Mouse (Mus musculus) MEL (cell line): ENCODE results near the gene Shroom4. TPM values are rescaled to one million over a fixed set of nuclear protein-coding genes. Genes with fewer than 3 reads are reported as not detected.

Experiments
- DNase-seq: peaks from one replicate; pipeline ENCODE4 v3.0.0; 2011; ENCODE audit warnings: low read depth, low spot score
- H3K27ac ChIP-seq: 2 replicates; pipeline ENCODE4 v1.5.1; 2012; ENCODE audit warnings: low read depth, mild to moderate bottlenecking, control low read depth, low read length, moderate library complexity; ENCODE audit not compliant: control insufficient read depth
- H3K27me3 ChIP-seq, 2 experiments: fragments of 150-350 bp in 1 of 2; sonication (generic) in 1 of 2; 2 replicates each; pipeline ENCODE4 v1.6.1; 2012; ENCODE audit warnings: low read length in 2 of 2, mild to moderate bottlenecking in 2 of 2, improper control_type of control experiment in 1 of 2, moderate library complexity in 1 of 2; ENCODE audit not compliant: insufficient read depth in 2 of 2, control insufficient read depth in 1 of 2
- H3K36me3 ChIP-seq, 2 experiments: 2 replicates each; pipeline ENCODE4 v1.6.1; 2012 to 2014; ENCODE audit warnings: low read length in 2 of 2, improper control_type of control experiment in 1 of 2, inconsistent platforms in 1 of 2, mild to moderate bottlenecking in 1 of 2; ENCODE audit not compliant: insufficient read depth in 2 of 2, control insufficient read depth in 1 of 2
- H3K4me1 ChIP-seq, 2 experiments: fragments of 150-350 bp in 1 of 2; sonication (generic) in 1 of 2; 2 replicates each; pipeline ENCODE4 v1.6.1; 2012; ENCODE audit warnings: low read length in 2 of 2, improper control_type of control experiment in 1 of 2, mild to moderate bottlenecking in 1 of 2; ENCODE audit not compliant: insufficient read depth in 2 of 2, control insufficient read depth in 1 of 2
- H3K4me3 ChIP-seq, 2 experiments: fragments of 150-350 bp in 1 of 2; sonication (generic) in 1 of 2; 2 replicates each; pipeline ENCODE4 v1.5.1; 2012; ENCODE audit warnings: low read depth in 2 of 2, low read length in 2 of 2, mild to moderate bottlenecking in 2 of 2, moderate library complexity in 2 of 2, control low read depth in 1 of 2, improper control_type of control experiment in 1 of 2; ENCODE audit not compliant: control insufficient read depth in 1 of 2, insufficient read depth in 1 of 2
- H3K79me2 ChIP-seq: 2 replicates; pipeline ENCODE4 v1.6.1; 2012; ENCODE audit warnings: mild to moderate bottlenecking, low read length, moderate library complexity; ENCODE audit not compliant: control insufficient read depth, poor library complexity, insufficient read depth
- H3K9ac ChIP-seq: 2 replicates; pipeline ENCODE4 v1.6.1; 2012; ENCODE audit warnings: low read depth, mild to moderate bottlenecking, control low read depth, low read length, moderate library complexity; ENCODE audit not compliant: control insufficient read depth, poor library complexity, severe bottlenecking
- H3K9me3 ChIP-seq: fragments of 150-350 bp; sonication (generic); replicated peaks from 2 replicates; pipeline ENCODE4 v1.6.1; 2012; ENCODE audit warnings: mild to moderate bottlenecking, low read length, improper control_type of control experiment, moderate library complexity; ENCODE audit not compliant: insufficient read depth
- CTCF ChIP-seq, 3 experiments: IDR thresholded peaks in 2 of 3; conservative IDR thresholded peaks in 1 of 3; 2 replicates each; pipeline ENCODE4 v1.5.1; 2011 to 2012; ENCODE audit warnings: low read length in 3 of 3, low read depth in 2 of 3, mild to moderate bottlenecking in 2 of 3, improper control_type of control experiment in 1 of 3, inconsistent platforms in 1 of 3, mixed read lengths in 1 of 3, moderate library complexity in 1 of 3; ENCODE audit not compliant: control insufficient read depth in 1 of 3, insufficient read depth in 1 of 3, poor library complexity in 1 of 3, severe bottlenecking in 1 of 3
- ELF1 ChIP-seq: IDR thresholded peaks from 2 replicates; pipeline ENCODE4 v1.6.1; 2014; ENCODE audit warnings: low read depth, mild to moderate bottlenecking, inconsistent platforms, low read length, improper control_type of control experiment, moderate library complexity
- EP300 ChIP-seq, 2 experiments: IDR thresholded peaks; 2 replicates each; pipeline ENCODE4 v1.6.1; 2011; ENCODE audit warnings: improper control_type of control experiment in 2 of 2, low read length in 2 of 2, low read depth in 1 of 2, mild to moderate bottlenecking in 1 of 2
- GABPA ChIP-seq: IDR thresholded peaks from 2 replicates; pipeline ENCODE4 v1.6.1; 2012; ENCODE audit warnings: low read depth, mild to moderate bottlenecking, inconsistent platforms, low read length, improper control_type of control experiment, moderate library complexity
- GATA1 ChIP-seq: IDR thresholded peaks from 2 replicates; pipeline ENCODE4 v1.6.1; 2011; ENCODE audit warnings: low read depth, low read length, improper control_type of control experiment
- MAFK ChIP-seq: IDR thresholded peaks from 2 replicates; pipeline ENCODE4 v1.6.1; 2011; ENCODE audit warnings: low read depth, mild to moderate bottlenecking, low read length, improper control_type of control experiment, borderline replicate concordance
- MAX ChIP-seq: IDR thresholded peaks from 2 replicates; pipeline ENCODE4 v1.6.1; 2011; ENCODE audit warnings: low read length, improper control_type of control experiment
- MEF2A ChIP-seq: IDR thresholded peaks from 2 replicates; pipeline ENCODE4 v1.6.1; 2014; ENCODE audit warnings: low read depth, mild to moderate bottlenecking, inconsistent platforms, low read length, improper control_type of control experiment; ENCODE audit not compliant: poor library complexity, insufficient replicate concordance, severe bottlenecking; ENCODE audit errors: extremely low read depth
- MYB ChIP-seq: IDR thresholded peaks from 2 replicates; pipeline ENCODE4 v1.6.1; 2011; ENCODE audit warnings: mild to moderate bottlenecking, low read depth, low read length, improper control_type of control experiment
- MYC ChIP-seq: IDR thresholded peaks from 2 replicates; pipeline ENCODE4 v1.6.1; 2011; ENCODE audit warnings: low read depth, mild to moderate bottlenecking, low read length, improper control_type of control experiment, moderate library complexity
- POLR2AphosphoS2 ChIP-seq: IDR thresholded peaks from 2 replicates; pipeline ENCODE4 v1.6.1; 2011; ENCODE audit warnings: low read length, improper control_type of control experiment
- SIN3A ChIP-seq: IDR thresholded peaks from 2 replicates; pipeline ENCODE4 v1.6.1; 2012; ENCODE audit warnings: low read length, improper control_type of control experiment, inconsistent platforms
- TAL1 ChIP-seq: IDR thresholded peaks from 2 replicates; pipeline ENCODE4 v1.6.1; 2012; ENCODE audit warnings: mild to moderate bottlenecking, inconsistent platforms, low read length, moderate library complexity, mixed read lengths
- TBP ChIP-seq: IDR thresholded peaks from 2 replicates; pipeline ENCODE4 v1.8.0; 2011; ENCODE audit warnings: low read depth, low read length, improper control_type of control experiment
- UBTF ChIP-seq: IDR thresholded peaks from 2 replicates; pipeline ENCODE4 v1.6.1; 2012; ENCODE audit warnings: low read depth, mild to moderate bottlenecking, inconsistent platforms, low read length, improper control_type of control experiment, moderate library complexity, borderline replicate concordance; ENCODE audit not compliant: insufficient read depth
- USF1 ChIP-seq: IDR thresholded peaks from 2 replicates; pipeline ENCODE4 v1.6.1; 2014; ENCODE audit warnings: low read depth, mild to moderate bottlenecking, inconsistent platforms, low read length, improper control_type of control experiment, moderate library complexity
- ZMIZ1 ChIP-seq: IDR thresholded peaks from 2 replicates; pipeline ENCODE4 v1.6.1; 2012; ENCODE audit warnings: low read depth, mild to moderate bottlenecking, inconsistent platforms, low read length, improper control_type of control experiment, moderate library complexity
- polyA plus RNA-seq, 2 experiments: library from polyadenylated mRNA; stranded (reverse) in 1 of 2; unstranded in 1 of 2; fragments of >175 nt in 1 of 2; fragments of >200 nt in 1 of 2; gene quantifications; 2 replicates each; pipeline versions ENCODE4 v1.2.1 to v1.2.4; 2012; ENCODE audit warnings: low replicate concordance in 2 of 2, low read depth in 1 of 2; ENCODE audit not compliant: insufficient read length in 2 of 2, insufficient read depth in 1 of 2, missing spikeins in 1 of 2
- total RNA-seq: library from RNA; depleted of rRNA; stranded (reverse); fragments of 300-350 nt; gene quantifications from 2 replicates; pipeline ENCODE4 v1.2.3, GENCODE M21; 2012

The Shroom4 gene
- total and polyA plus RNA-seq, 3 experiments: not detected

DNA sequence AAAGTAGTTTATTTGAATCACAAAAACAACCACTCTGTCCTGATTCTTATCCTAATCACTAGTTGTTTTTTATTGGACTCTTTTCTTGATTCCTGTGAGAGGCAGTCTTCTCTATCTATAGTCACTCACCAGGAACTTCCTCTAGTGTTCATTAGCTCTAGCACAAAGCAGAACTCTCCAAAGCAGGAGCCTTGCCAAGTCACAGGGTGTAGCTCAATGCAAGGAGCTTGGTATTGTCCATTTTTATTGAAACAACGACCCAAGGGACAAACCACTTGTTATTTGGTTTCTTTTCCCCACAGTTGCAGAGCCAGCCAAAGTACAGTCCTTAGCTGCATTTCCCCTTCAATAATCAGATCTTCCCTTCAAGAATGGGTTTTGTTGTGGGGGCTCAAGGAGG is 181.5 kb downstream of the Shroom4 start:
- Histone ChIP-seq H3K4me1 (no peaks in the 10 kb centered on the region), H3K9ac (no peak overlapping the region), H3K36me3 (no peaks in the 10 kb centered on the region), H3K9me3 (no peaks in the 10 kb centered on the region), H3K27ac (no peak overlapping the region), H3K4me3 (no peak overlapping the region), H3K27me3 (no peaks in the 10 kb centered on the region; a peak in 1 of 4 replicates), H3K79me2 (no peaks in the 10 kb centered on the region)
- TF ChIP-seq EP300 (IDR thresholded peaks at IDR 0.05; ENCODE audit: low read depth in 1 of 2, low read length in 2 of 2): no peak
- no peak for TF ChIP-seq TAL1
- no peak for TF ChIP-seq USF1
- TF ChIP-seq GABPA: no peak
- no peak for TF ChIP-seq CTCF (IDR thresholded peaks at IDR 0.05 in 2 of 3, conservative IDR thresholded peaks at IDR 0.05 in 1 of 3; ENCODE audit: control insufficient read depth in 1 of 3, insufficient read depth in 1 of 3, low read depth in 2 of 3, low read length in 3 of 3, poor library complexity in 1 of 3, severe bottlenecking in 1 of 3)
- no peak for TF ChIP-seq POLR2AphosphoS2
- no peak for TF ChIP-seq SIN3A
- no peak for DNase-seq

- no peak for DNase-seq
- Histone ChIP-seq H3K27ac (no peak overlapping the region), H3K36me3 (no peaks in the 10 kb centered on the region), H3K9ac (no peak overlapping the region), H3K27me3 (no peaks in the 10 kb centered on the region; a peak in 1 of 4 replicates), H3K79me2 (no peaks in the 10 kb centered on the region), H3K9me3 (no peaks in the 10 kb centered on the region), H3K4me3 (no peak overlapping the region), H3K4me1 (no peaks in the 10 kb centered on the region)
- TF ChIP-seq MAFK: no peak
- TF ChIP-seq UBTF: no peak
- no peak for TF ChIP-seq SIN3A
- TF ChIP-seq GABPA: no peak
These were observed 183.0 kb downstream of the Shroom4 start for GRCm38 (mm10) chrX:6582646-6583045.

DNA sequence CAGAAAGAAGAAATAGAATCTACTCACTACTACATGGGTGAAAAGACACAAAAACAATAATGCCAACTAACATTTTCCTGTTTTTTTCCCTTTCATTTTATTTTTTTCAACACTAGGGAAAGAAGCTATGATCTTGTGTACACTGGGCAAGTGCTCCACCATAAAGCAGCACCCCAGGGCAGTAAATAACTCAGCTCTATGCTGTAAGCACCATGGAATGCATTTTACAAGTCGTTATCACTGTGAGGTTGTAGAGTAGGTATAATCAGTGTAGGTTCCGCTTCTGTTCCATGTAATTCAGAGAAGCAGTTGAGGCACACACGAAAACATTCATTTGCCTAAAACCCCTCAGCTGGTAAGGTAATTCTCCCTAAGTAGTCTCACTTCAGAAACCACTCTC is 194.5 kb downstream of the Shroom4 start:
- no peaks in the 10 kb centered on the region for H3K79me2 ChIP-seq
- no peaks in the 10 kb centered on the region for H3K9me3 ChIP-seq
- H3K36me3 ChIP-seq: no peaks in the 10 kb centered on the region
- no peak overlapping the region for H3K27ac ChIP-seq
- H3K4me3 ChIP-seq: no peak overlapping the region
- TF ChIP-seq TBP (no peak), ZMIZ1 (no peak), EP300 (IDR thresholded peaks at IDR 0.05; ENCODE audit: low read depth in 1 of 2, low read length in 2 of 2) (no peak), MEF2A (no peak), MAFK (no peak), MYB (no peak), CTCF (IDR thresholded peaks at IDR 0.05 in 2 of 3, conservative IDR thresholded peaks at IDR 0.05 in 1 of 3; ENCODE audit: control insufficient read depth in 1 of 3, insufficient read depth in 1 of 3, low read depth in 2 of 3, low read length in 3 of 3, poor library complexity in 1 of 3, severe bottlenecking in 1 of 3) (no peak), ELF1 (no peak), MAX (no peak), GATA1 (no peak), GABPA (no peak), MYC (no peak)
- TF ChIP-seq, all 39 proteins: peak for 0
- Histone ChIP-seq H3K4me1 (no peaks in the 10 kb centered on the region), H3K9ac (no peak overlapping the region), H3K27me3 (no peaks in the 10 kb centered on the region)
- no peak for DNase-seq
